Mouse (Mus musculus) liver, embryonic 16.5 days (tissue): ENCODE measurements around the gene Sbf1. TPM values are rescaled to one million over a fixed set of nuclear protein-coding genes. Genes with fewer than 3 reads are reported as not detected.

Source experiments
- ATAC-seq: fragments of 200-750 bp; cut with Nextera tagmentation; 2 replicates; pipeline ENCODE4 v1.8.0; 2017; ENCODE audit warnings: low read depth, mild to moderate bottlenecking, moderate number of reproducible peaks, moderate library complexity
- H3K27ac ChIP-seq: fragments of 300-500 bp; sonication (generic); 2 replicates; pipeline ENCODE4 v1.5.1; 2014; ENCODE audit warnings: mild to moderate bottlenecking, low read length
- H3K27me3 ChIP-seq: fragments of 300-500 bp; sonication (generic); 2 replicates; pipeline ENCODE4 v1.6.1; 2014; ENCODE audit warnings: low read depth, low read length, mixed read lengths; ENCODE audit not compliant: control insufficient read depth, insufficient read depth
- H3K36me3 ChIP-seq: fragments of 300-500 bp; sonication (generic); 2 replicates; pipeline ENCODE4 v1.6.1; 2014; ENCODE audit warnings: mild to moderate bottlenecking; ENCODE audit not compliant: control insufficient read depth, insufficient read depth
- H3K4me1 ChIP-seq: fragments of 300-500 bp; sonication (generic); 2 replicates; pipeline ENCODE4 v1.6.1; 2014; ENCODE audit warnings: low read depth, low read length, mixed read lengths; ENCODE audit not compliant: control insufficient read depth
- H3K4me2 ChIP-seq: fragments of 300-500 bp; sonication (generic); 2 replicates; pipeline ENCODE4 v1.6.1; 2014; ENCODE audit warnings: low read depth, low read length, mixed read lengths
- H3K4me3 ChIP-seq: fragments of 300-500 bp; sonication (generic); 2 replicates; pipeline ENCODE4 v1.5.1; 2014; ENCODE audit warnings: low read depth, mild to moderate bottlenecking, low read length
- H3K9ac ChIP-seq: fragments of 300-500 bp; sonication (generic); 2 replicates; pipeline ENCODE4 v1.6.1; 2014; ENCODE audit warnings: low read depth, low read length
- H3K9me3 ChIP-seq: fragments of 300-500 bp; sonication (generic); replicated peaks from 2 replicates; pipeline ENCODE4 v1.6.1; 2016; ENCODE audit warnings: low read length; ENCODE audit not compliant: control insufficient read depth
- WGBS: fragments of 180-500 bp; shearing (Covaris S2); extraction: QIAGEN DNeasy Blood & Tissue Kit; methylation state at CpG from one replicate; pipeline ENCODE4 v1.1.7; 2014; ENCODE audit not compliant: insufficient replicate concordance; 5-methylcytosine and 5-hydroxymethylcytosine counted together
- polyA plus RNA-seq: library from polyadenylated mRNA; unstranded; fragments of >200 nt; fragmentation: Nextera tagmentation; extraction: Ambion mirVana; gene quantifications from 2 replicates; pipeline ENCODE4 v1.2.1, GENCODE M21; 2015

Sbf1 gene
- polyA plus RNA-seq, 1 experiment from 2014 or later, result 23.1 TPM

GRCm38 (mm10) chr15:89351302-89351701, 36.2 kb upstream of the Sbf1 start:
- Histone ChIP-seq H3K4me2 (no peak overlapping the region), H3K36me3 (peaks cover 29% of the 10 kb centered on the region), H3K9me3 (no peaks in the 10 kb centered on the region), H3K27ac (no peak overlapping the region), H3K27me3 (no peaks in the 10 kb centered on the region), H3K4me3 (no peak overlapping the region), H3K9ac (no peak overlapping the region), H3K4me1 (peaks cover 13% of the 10 kb centered on the region)
- ATAC-seq, result no peak
- WGBS, result 88% methylated on average over 15 of the region's 15 CpGs

GRCm38 (mm10) chr15:89350447-89350846, 35.3 kb upstream of the Sbf1 start:
- Histone ChIP-seq H3K9me3 (no peaks in the 10 kb centered on the region), H3K4me2 (no peak overlapping the region), H3K4me1 (peaks cover 13% of the 10 kb centered on the region), H3K4me3 (no peak overlapping the region), H3K9ac (no peak overlapping the region), H3K27ac (no peak overlapping the region), H3K27me3 (no peaks in the 10 kb centered on the region), H3K36me3 (peaks cover 29% of the 10 kb centered on the region)
- WGBS, result 78% methylated on average over 5 of the region's 5 CpGs
- no peak for ATAC-seq

GRCm38 (mm10) chr15:89343325-89343724, 28.2 kb upstream of the Sbf1 start:
- Histone ChIP-seq H3K4me3 (no peak overlapping the region), H3K9me3 (no peaks in the 10 kb centered on the region), H3K4me2 (no peak overlapping the region), H3K4me1 (no peaks in the 10 kb centered on the region), H3K27ac (no peak overlapping the region), H3K9ac (no peak overlapping the region), H3K36me3 (no peaks in the 10 kb centered on the region), H3K27me3 (no peaks in the 10 kb centered on the region)
- no peak for ATAC-seq
- WGBS, result 64% methylated on average over 3 of the region's 3 CpGs

GRCm38 (mm10) chr15:89341678-89342077, 26.6 kb upstream of the Sbf1 start:
- H3K9me3 ChIP-seq, result no peaks in the 10 kb centered on the region
- no peak overlapping the region for H3K27ac ChIP-seq
- H3K4me3 ChIP-seq, result no peak overlapping the region
- 25% methylated on average over 1 of the region's 1 CpGs for WGBS
- H3K9ac ChIP-seq, result no peak overlapping the region
- no peaks in the 10 kb centered on the region for H3K4me1 ChIP-seq
- no peaks in the 10 kb centered on the region for H3K36me3 ChIP-seq
- no peaks in the 10 kb centered on the region for H3K27me3 ChIP-seq
- no peak for ATAC-seq
- H3K4me2 ChIP-seq, result no peak overlapping the region

- Histone ChIP-seq H3K9me3 (no peaks in the 10 kb centered on the region), H3K27ac (no peak overlapping the region), H3K4me1 (no peaks in the 10 kb centered on the region), H3K36me3 (no peaks in the 10 kb centered on the region), H3K4me3 (no peak overlapping the region), H3K27me3 (no peaks in the 10 kb centered on the region), H3K9ac (no peak overlapping the region), H3K4me2 (no peak overlapping the region)
- WGBS, result 38% methylated on average over 3 of the region's 3 CpGs
- ATAC-seq, result no peak
Measured at GRCm38 (mm10) chr15:89340136-89340535, 25.0 kb upstream of the Sbf1 start.

DNA sequence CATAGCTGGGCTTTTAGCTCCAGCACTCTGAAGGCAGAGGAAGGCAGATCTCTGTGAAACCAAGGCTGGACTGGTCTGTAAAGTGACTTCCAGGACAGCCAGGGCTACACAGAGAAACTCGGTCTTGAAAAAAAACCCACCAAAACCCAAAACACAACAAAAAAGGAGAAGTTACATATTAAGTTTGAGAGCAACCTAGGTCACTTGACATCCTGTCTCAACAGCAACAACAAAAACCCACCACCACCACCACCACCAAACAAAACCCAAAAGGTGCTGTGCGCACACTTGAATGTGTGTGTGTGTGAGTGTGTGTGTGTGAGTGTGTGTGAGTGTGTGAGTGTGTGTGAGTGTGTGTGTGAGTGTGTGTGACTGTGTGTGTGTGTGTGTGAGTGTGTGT, 24.6 kb upstream of the Sbf1 start:
- Histone ChIP-seq H3K36me3 (no peaks in the 10 kb centered on the region), H3K27me3 (no peaks in the 10 kb centered on the region), H3K4me1 (no peaks in the 10 kb centered on the region), H3K9ac (no peak overlapping the region), H3K9me3 (no peaks in the 10 kb centered on the region), H3K4me2 (no peak overlapping the region), H3K27ac (no peak overlapping the region), H3K4me3 (no peak overlapping the region)
- 34% methylated on average over 2 of the region's 2 CpGs for WGBS
- no peak for ATAC-seq

GRCm38 (mm10) chr15:89336422-89336821, 21.3 kb upstream of the Sbf1 start:
- Histone ChIP-seq H3K4me2 (no peak overlapping the region), H3K9ac (no peak overlapping the region), H3K27me3 (no peaks in the 10 kb centered on the region), H3K4me3 (no peak overlapping the region), H3K4me1 (no peaks in the 10 kb centered on the region), H3K27ac (no peak overlapping the region), H3K36me3 (no peaks in the 10 kb centered on the region), H3K9me3 (no peaks in the 10 kb centered on the region)
- whole genome bisulfite sequencing, result 81% methylated on average over 14 of the region's 14 CpGs
- no peak for ATAC-seq

DNA sequence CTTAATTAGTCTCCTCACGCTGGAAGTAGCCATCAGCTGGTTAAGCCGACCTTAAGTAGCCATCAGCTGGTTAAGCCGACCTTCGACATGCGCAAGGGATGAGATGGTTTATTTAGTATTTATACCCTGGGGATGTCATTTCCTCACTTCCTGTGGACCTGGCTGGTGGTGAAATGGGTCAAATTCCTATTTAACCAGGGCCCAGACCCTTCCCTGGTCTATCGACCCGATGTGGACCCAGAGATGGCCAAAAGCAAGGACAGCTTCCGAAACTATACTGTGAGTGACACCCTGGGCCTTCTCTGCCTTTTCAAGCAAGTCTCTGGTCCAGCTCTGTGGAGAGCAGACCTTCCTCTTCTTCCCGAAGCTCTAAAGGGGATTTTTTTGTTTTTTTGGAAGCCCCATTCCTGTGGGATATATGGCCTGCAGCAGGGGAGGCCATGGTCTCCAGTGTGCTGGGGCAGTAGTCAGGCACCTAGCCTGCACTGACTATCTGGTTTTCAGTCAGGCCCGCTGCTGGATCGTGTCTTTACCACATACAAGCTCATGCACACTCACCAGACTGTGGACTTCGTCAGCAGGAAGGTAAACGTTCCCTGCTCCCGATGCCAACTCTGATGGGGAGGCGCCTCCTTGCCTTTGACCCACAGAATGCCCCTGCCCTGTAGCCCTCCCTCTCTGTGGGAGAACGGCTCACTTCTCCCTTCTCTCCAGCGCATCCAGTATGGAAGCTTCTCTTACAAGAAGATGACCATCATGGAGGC, 19.8 kb upstream of the Sbf1 start:
- Histone ChIP-seq H3K4me2 (no peak overlapping the region), H3K4me3 (no peak overlapping the region), H3K36me3 (no peaks in the 10 kb centered on the region), H3K27me3 (no peaks in the 10 kb centered on the region), H3K9me3 (no peaks in the 10 kb centered on the region), H3K4me1 (no peaks in the 10 kb centered on the region), H3K9ac (no peak overlapping the region), H3K27ac (no peak overlapping the region)
- 68% methylated on average over 17 of the region's 17 CpGs for WGBS
- no peak; the same call in 1 of the 2 replicates for ATAC-seq

- Histone ChIP-seq H3K4me3 (no peak within 1 kb of the TSS), H3K4me1 (no peaks in the 10 kb centered on the region), H3K36me3 (no peaks in the 10 kb centered on the region), H3K9me3 (no peaks in the 10 kb centered on the region), H3K9ac (no peak within 1 kb of the TSS), H3K4me2 (no peak within 1 kb of the TSS), H3K27ac (no peak within 1 kb of the TSS), H3K27me3 (no peaks in the 10 kb centered on the region)
- whole genome bisulfite sequencing, result 64% methylated on average over 7 of the region's 7 CpGs
- no peak for ATAC-seq
Measured at GRCm38 (mm10) chr15:89334271-89334670, 19.2 kb upstream of the Sbf1 start, which contains the start of gene Miox. TSS of gene Miox (plus strand) at chr15:89334398.
